Mouse (Mus musculus) urinary bladder, postnatal 14 days (tissue): ENCODE data around the gene Dusp1.

Source experiments
- DNase-seq: peaks from one replicate; pipeline ENCODE4 v3.0.0; 2021; ENCODE audit warnings: low spot score

The Dusp1 gene

DNA sequence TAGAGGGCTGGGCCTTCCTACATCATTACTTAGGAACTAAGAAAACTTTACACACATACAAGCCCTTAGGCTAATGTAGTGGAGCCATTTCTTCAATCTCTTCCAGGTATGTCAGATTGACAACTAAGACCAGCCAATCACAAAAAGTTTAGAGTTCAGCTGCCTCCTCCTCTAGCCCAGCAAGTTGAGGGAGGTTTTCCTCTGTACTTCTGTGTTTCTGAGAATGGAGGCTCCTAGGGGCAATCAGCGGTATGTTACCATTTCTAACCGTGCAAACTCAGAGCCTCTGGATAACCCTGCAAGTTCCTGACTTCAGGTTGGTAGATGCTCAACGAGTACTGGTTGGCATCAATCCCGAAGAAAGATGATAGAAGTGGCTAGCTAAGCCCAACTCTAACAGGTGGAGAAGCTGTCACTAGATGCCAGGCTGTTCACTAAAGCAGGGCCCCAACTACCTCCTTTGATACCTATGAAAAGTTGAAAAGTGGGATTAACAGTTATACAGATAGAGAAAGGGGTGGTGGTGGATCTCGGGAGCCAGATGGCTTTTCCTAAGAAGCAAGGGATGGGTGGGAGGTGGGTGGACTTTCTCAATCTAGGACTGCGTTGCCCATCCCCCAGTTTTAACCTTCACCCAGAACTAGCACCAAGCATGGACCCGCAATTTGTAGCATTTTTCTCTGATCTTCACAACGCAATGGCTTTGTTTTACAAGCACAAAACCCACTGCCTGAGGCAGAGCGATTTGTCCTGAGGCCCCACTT is 1.2 kb downstream of the Dusp1 start:
- DNase-seq, result no peak

GRCm38 (mm10) chr17:26553033-26553432 is 8.9 kb downstream of the Dusp1 start:
- no peak for DNase-seq

DNA sequence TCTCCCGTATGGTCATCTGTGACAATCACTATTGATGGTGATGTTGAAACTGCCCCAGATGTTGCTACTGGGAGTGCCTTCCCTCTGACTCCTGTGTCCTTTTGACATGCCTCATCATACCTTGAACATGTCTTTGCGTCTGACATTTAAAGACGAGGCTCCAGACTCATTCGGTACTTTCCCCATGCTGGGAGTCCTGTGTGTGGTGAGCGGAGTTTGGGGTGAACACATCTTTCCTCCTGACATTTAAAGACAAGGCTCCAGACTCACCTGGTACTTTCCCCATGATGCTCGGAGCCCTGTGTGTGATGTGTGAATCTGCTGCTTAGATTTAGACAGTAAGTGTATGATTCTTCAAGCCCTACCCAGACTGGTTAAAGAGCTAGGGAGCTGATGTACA is 10.8 kb downstream of the Dusp1 start:
- DNase-seq, result no peak

DNA sequence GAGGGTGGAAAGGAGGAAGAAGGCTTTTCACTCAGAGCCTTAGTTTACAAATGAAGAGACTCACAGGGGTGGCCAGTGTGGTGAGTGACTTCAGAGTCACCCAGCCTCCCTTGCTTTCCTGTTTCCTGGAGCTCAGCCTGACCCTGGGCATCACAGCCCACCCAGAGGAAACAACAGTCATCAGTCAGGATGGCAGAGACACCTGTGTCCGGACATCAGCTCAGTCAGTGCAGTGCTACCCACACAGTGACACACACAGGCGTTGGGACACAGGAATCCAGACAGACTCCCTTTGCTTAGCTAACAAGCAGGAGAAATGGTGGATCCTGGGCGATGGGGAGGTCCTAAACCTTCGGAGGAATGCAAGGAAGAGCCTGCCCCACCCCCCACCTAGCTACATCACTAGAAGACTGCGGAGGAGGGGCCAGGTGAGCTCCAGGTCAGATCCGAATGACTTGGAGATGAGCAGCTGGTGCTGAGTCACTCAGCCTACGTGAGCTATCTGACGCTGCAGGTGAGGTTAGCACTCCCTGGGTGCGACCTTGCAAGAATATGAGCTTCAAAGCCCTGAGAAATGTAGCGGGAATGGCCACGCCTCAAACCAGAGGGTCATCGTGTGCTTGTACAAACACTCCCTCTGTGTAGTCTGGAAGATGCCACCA is 12.6 kb downstream of the Dusp1 start:
- no peak for DNase-seq

DNA sequence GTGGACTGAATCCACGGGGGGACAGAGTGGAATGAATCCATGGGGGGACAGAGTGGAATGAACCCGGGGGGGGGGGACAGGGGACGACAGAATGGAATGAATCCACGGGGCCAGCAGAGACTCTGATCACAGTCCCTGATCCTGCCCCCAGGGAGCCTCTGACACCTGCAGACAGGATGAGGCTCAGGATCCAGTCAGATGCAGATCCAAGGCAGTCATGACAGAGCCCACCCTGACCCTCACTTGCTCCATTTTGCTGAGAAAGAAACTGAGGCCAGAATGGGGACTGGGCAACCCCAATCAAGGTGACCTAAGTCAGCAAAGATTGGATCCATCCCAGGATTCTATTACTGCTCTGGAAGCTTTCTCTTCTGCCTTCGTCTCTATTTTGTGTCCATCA is 13.4 kb downstream of the Dusp1 start:
- no peak for DNase-seq

DNA sequence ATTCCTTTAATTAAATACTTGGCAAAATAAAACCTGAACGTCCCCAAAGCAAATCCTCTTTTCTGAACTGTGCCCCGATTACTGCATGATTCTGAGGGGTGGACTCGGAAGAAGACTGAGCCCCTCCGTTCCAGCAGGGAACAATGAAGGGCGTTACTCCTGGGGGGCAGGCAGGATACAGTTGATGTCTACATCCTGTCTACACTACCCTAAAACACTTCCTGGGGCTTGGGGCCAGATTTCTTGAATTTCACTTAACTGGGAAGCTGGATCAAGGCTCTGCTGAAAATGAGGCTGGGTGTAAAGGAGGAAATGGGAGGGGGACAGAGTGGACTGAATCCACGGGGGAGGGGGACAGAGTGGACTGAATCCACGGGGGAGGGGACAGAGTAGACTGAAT is 14.2 kb downstream of the Dusp1 start:
- DNase-seq, result no peak

- DNase-seq, result no peak
Observed at GRCm38 (mm10) chr17:26544319-26544963, 17.5 kb downstream of the Dusp1 start.

DNA sequence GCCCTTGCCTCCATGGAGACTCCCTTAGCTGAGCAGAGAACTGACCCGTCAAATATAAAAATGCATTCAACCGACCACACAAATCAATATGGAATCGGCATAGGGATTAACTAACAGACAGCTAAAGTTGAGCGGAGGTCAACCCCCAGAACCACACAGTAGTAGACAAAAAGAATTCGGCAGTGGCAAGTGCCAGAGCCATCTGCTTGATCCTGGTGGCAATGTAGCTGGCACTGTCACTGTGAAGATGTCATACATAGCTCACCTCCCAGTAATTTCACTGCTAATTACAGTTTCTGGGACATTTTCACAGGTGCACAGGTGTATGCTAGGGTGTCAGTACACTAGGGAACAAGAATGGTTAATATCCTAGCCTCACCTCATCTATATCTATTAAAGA is 21.8 kb downstream of the Dusp1 start:
- no peak for DNase-seq

DNA sequence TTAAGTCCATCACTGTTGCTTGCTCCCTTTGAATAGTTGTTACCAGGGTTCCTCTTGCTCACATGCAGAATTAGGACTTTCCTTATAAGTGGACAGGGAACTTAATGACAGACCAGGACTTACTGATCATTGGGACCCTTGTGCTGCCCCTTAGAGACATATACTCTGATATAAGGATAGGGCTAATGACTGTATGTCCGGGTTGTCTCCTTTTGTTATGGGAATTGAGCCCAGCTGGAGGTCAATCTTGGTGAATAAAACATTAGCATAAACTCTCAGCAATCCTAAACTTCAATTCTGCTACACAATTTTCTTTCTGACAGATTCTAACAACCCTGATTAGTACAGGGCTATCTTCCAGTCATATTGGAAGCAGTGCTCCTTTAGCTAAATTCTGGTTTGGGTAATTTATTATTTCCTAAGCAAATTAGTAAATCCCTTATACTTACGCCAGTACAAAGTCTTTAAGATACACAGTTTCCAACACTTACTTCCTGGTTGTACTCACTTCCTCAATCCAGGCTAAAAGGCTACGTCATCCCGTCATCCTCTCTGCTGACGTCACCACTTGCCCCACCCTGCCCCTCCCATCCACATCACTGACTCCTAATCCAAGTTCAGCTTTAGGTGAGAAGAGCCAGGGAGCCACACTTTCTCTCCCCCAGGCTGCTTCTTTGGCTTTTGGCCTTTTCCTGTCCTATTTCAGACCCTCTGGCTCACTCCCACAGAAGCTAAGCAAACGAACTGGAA is 24.0 kb downstream of the Dusp1 start:
- no peak for DNase-seq

DNA sequence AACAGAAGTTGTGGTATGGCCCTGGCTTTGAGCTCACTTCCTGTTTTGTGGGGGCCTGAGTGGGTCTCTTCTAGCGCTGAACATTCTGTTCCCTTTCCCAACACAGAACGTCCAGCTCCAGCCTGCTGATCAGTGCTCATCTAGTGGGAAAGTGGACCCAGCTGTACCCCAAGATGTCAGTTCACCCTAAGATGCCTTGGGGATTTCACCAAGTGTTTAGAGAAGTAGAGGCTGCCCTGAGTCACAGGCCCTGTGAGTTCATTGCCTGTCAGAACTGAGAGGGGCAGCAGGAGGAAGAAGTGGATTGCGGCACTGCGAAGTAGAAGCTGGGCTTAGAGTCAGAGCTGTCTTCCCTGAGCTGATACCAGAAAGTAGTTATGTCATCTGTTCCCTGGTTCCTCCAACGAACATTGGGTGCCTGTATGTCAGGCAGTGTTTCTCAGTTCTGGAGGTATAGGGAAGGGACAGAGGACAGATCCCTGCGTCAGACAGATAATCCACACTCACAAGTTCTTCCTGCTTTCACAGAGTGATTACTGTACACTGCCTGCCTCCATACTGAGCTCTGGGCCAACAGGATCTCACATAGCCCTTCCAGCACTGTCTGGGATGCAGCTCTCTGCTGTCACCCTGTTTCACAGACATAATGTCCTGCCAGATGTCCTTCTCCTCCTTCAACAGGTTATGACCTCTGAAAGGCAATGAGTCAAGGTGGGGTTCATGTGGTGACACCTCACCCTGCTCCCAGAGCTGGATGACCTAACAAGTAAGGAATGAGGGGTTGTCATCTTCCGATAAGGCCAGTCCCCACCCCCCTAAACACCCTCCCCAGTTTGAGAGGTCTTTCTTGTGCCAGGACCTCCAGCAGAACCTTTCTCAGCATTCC is 26.4 kb downstream of the Dusp1 start:
- peak; percentile 18 for DNase-seq

DNA sequence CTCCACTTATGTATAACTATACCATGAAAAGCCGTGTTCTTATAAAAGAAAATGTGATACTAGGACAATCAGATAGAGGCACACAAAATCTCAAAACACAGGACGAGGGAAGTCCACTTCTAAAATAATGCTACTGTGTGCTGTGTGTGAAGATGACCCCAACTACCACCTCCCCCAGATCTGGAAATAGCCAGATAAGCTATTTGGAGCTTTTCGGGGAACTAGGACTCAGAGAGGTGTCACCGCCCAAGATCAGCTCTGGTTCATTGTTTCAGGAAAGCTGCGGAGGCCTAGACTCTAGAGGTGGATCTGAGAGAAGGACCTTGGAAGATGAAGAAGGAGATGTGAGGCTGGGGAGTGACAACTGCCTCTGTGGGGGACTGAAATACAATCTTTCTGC is 27.2 kb downstream of the Dusp1 start:
- DNase-seq, result no peak

- DNase-seq, result peak; percentile 38
Observed at GRCm38 (mm10) chr17:26533871-26534372, 28.0 kb downstream of the Dusp1 start.

GRCm38 (mm10) chr17:26532476-26533045 is 29.4 kb downstream of the Dusp1 start:
- no peak for DNase-seq

DNA sequence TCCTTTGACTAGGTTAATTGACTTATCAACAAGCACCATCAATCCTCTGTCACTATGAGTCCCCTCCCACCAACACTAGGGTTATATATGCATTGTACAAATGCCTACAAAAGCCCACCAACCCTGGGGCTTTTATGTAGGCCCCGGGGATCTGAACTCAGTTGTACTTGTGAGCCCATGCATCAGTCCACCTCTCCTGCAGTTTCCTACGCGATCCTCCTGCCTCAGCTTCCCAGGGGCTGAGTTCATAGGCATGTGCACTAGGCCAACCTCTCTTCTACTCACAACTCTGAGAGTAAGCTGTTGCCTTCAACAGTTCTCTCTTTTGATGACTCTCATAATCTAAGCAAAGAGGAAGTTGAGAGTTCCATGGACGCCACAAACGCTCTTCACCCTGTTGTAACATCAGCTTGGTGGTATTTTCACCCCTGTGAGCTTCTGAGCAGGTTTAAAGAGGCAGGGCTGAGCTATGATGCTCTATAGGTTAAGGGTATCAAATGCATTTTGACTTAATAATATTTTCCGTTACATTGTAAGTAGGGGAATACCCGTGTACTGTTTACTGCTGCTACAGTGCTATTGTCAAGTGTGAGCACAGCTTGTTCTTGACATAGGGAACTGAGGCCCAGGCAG is 30.4 kb downstream of the Dusp1 start:
- DNase-seq, result no peak

DNA sequence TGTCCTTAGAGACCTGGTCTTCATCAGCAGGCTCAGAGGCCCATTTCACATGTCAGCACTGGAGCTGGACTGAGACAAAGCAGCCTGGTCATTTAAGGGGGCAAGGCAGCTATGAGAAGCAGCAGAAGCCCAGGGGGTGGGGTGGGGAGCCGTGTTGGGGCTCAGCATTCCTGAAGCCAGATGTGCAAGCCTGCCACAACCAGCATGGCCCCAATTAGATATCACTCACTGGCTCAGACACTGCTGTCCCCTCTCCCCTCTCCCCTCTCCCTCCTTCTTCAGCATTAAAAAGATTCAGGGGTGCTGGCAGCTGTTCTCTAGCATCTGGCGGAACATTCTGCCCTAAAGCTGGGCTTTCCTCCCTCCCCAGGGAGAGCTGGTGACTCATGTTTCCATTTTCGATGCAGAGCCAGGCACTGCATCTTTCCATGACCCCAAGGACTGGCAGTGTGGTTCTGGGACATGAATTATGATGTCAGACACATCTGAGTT is 31.3 kb downstream of the Dusp1 start:
- DNase-seq, result peak; percentile 70

DNA sequence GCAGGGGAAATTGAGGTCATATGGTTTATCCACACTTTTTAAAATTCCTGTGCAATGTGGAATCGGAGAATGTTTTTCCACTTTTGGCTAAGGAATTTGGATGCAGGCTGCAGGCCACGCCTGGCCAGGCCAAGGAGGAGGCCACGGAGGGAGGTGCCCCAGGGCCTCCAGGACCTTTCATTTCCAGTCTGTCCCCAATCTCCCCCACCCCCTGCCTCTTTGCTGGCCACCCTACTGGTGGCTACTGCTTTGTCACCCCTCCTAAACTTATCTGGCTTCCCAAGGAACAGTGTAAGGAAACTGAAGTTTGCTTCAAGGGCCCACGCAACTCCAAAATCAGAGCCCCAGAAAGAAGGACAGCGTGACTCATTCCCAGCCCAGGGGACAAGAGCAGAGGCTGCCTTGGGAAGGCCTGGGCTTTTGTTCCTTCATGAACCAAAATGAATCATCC is 32.1 kb downstream of the Dusp1 start:
- peak; percentile 39 for DNase-seq

- no peak for DNase-seq
Observed at GRCm38 (mm10) chr17:26528751-26529150, 33.2 kb downstream of the Dusp1 start.

GRCm38 (mm10) chr17:26527291-26527690 is 34.6 kb downstream of the Dusp1 start:
- DNase-seq, result no peak

DNA sequence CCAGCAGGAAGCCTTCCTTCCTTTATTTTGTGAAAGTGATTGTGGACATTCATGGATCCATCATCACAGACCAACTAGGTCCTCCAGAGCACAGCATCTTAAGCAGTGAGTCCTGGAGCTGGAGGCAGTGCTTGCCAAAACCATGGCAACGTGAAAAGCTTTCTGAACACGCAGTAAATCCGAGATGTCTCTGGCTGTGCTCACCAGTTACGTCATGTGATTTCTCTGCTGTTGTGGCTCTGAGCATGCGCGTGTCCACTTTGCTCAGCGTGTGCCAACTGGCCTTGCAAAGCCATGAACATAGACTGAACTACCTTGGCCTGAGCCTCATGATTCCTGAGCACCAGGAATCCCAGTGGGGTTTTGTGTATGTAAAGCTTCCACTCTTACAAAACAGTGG is 36.6 kb downstream of the Dusp1 start:
- peak; percentile 55 for DNase-seq

GRCm38 (mm10) chr17:26524801-26525200 is 37.1 kb downstream of the Dusp1 start:
- no peak for DNase-seq
